Mouse (Mus musculus) left cerebral cortex, postnatal 10 days (tissue): ENCODE data around the gene Wwox. TPM values are rescaled to one million over a fixed set of nuclear protein-coding genes. Genes with fewer than 3 reads are reported as not detected.
A peak's percentile ranks its signal among the peaks of the same experiment; 100 is the strongest.
"Not testable (repeated sequence)": the region's sequence is repeated elsewhere in the genome, so short reads cannot be mapped to it uniquely, and the experiment has no call there.

Source experiments
- DNase-seq, 2 experiments: peaks; one replicate each; pipeline ENCODE4 v3.0.0; 2021 to 2022; ENCODE audit warnings: low spot score in 2 of 2, mixed read lengths in 1 of 2; ENCODE audit errors: extremely low spot score in 1 of 2
- intact Hi-C: fragments of 180-260 bp; cut with DNase I; formaldehyde crosslinking; loops from one replicate; pipeline ENCODE4 v1.15.1; 2025
- total RNA-seq, 2 experiments: library from RNA; stranded (reverse); gene quantifications; 2 replicates each; pipeline ENCODE4 v1.2.3; 2021

Wwox gene
- total RNA-seq, 2 experiments from 2014 or later: 12.5 to 13.4 TPM

DNA sequence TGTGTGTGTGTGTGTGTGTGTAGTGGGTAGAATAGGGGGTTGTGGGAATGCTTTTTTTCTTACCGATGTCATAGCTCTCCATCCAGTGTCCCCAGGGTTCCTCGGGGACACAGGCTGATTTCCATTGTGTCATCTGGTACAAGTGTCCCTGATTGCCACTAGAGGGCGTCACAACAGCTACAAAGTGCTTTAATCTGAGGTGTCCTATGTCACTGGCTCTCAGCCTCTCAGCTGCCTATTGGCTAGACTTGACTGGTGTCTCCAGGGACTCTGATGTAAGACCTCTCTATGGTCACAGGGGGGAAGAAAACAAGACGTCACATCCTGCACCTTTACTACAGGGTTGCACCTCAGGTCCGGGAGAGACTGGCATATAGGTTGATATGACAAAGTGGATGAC lies 363.7 kb downstream of the Wwox start:
- DNase-seq: no peak
- intact Hi-C loops: no loop called here

DNA sequence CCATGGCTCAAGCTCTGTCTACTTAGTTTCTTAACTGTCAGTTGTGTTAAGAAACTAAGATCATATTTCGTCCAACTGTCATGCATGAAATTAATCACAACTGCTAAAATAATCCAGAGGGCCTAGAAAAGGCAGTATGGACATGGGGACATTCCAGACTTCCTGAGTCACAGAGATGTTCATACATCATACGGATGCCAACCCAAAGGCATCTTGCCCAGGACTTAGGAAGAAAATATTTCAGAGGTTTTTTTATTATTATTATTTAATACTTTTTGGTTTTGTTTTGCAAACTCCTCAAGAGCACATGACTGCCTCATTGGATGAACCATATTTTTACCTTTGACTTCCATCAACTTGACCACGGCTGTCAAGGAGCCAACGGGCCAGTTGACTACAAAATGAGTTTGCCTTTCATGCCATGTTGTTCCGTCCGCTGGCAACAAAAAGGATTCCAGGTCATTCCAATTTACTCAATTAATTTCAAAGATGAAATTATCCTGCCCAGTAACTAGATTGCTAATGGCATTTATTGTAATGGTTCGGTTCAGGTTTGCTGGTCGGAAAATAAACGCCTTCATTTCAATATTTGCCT lies 367.5 kb downstream of the Wwox start:
- no peak for DNase-seq
- intact Hi-C loops: no loop called here

- DNase-seq: no peak
- intact Hi-C loops: no loop called here
Observed at GRCm38 (mm10) chr8:114807676-114808426, 368.4 kb downstream of the Wwox start.

GRCm38 (mm10) chr8:114810470-114810869 lies 371.0 kb downstream of the Wwox start:
- DNase-seq: no peak
- intact Hi-C loops: no loop called here

DNA sequence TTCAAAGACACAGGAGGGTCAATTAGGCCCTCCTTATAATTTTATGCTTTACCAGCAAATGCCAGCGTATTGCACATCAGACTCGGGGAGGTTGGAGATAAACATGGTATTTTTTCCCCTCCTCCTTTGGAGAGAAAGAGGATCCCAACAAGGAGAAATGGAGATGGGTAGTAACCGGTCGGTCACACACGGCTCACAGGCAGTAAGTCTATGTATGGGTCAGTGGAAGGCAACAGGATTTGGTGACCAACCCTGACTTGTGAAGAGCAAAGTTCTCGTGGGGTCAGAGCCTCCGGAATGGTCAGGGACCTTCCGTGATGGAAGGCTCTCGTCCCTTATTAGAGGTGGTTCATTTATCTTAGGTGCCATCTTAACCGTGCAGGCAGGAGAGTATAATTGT lies 374.4 kb downstream of the Wwox start:
- intact Hi-C loops: no loop called here

GRCm38 (mm10) chr8:114814769-114815736 lies 375.6 kb downstream of the Wwox start:
- no peak for DNase-seq
- intact Hi-C loops: no loop called here

More for the DNA sequence above, 374.4 kb downstream of the Wwox start:
- DNase-seq: no peak

DNA sequence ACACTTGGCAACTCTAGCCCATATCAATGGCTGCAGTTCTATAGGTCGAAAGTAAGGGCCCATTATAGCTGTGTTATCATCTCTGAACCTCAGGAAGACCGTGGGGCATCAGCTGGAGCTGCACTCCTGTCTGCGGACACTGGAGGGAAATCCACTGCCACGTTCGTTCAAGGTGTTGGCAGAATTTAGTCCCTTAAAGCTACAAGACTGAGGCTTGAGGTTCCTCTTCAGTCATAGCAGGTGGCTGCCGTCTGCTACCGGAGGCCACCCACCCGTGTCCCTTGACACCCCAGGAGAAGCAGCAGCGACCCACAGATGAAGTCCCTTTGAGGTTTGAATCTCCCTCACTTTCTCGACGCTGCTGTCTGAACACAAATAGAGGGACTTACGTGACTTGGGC lies 376.9 kb downstream of the Wwox start:
- DNase-seq: no peak
- intact Hi-C loops: no loop called here

DNA sequence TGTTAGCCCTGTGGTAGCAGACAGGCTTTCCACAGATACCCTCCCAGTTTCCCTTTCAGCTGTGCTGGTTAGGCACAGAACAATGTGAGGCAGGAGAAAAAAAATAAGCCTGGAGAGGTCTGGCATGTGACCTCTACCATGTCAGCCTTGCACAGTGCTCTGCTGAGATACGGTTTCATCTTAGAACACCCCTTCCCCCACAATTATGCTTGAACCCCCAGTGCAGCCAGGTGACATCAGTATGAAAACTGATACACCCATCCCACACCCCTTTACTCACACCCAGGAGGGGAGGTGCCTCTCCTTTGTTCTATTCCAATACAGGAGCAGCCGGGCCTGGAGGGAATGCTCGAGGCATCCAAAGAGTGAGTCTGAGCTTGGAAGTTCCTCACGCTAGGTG lies 377.5 kb downstream of the Wwox start:
- intact Hi-C loops: no loop called here
- no peak for DNase-seq

DNA sequence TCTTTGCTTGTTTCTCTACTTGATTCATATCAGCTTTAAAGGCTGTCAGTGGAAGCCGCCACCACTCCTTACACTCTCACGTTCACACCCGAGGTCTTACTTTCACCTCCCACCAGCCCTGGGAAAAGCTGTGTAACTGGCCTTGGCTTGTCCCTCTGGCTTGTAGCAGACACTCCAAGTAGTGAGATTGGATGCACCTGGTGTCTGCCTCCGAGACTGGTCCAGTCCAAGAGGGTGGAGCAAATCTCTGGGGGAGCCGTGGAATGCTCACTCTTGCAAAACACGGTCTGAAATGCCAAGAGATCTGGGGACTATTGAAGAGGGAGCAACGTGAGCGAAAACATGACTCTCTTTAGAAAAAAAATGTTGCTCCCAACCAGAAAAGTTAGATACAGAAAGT lies 382.1 kb downstream of the Wwox start:
- no peak for DNase-seq
- intact Hi-C loops: no loop called here

GRCm38 (mm10) chr8:114825460-114825859 lies 386.0 kb downstream of the Wwox start:
- no peak for DNase-seq
- intact Hi-C loops: no loop called here

- DNase-seq: peak in 1 of 2 experiments; percentile 29
- intact Hi-C loops: no loop called here
Observed at GRCm38 (mm10) chr8:114826991-114827390, 387.5 kb downstream of the Wwox start.

- intact Hi-C loops, DNase-seq: not testable (repeated sequence)
Observed at GRCm38 (mm10) chr8:114827810-114828209, 388.4 kb downstream of the Wwox start.

DNA sequence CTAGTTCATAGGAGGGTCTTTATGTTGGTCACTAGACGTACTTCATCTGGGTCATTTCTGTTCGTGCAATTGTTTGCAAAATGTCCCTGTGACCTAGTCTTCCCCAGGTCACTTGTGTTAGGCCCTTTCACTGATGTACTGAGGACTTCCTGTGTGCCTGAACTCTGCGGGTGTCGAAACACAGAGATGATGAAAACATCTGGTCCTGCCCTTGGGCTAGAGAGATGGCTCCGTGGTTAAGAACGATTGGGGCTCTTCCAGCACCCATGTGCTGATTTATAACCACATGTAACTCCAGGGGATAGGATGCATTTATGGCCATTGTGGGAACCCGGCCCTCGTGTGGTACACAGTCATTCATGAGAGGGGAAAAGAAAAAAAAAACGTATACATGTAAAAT lies 392.1 kb downstream of the Wwox start:
- no peak for DNase-seq
- intact Hi-C loops: no loop called here

DNA sequence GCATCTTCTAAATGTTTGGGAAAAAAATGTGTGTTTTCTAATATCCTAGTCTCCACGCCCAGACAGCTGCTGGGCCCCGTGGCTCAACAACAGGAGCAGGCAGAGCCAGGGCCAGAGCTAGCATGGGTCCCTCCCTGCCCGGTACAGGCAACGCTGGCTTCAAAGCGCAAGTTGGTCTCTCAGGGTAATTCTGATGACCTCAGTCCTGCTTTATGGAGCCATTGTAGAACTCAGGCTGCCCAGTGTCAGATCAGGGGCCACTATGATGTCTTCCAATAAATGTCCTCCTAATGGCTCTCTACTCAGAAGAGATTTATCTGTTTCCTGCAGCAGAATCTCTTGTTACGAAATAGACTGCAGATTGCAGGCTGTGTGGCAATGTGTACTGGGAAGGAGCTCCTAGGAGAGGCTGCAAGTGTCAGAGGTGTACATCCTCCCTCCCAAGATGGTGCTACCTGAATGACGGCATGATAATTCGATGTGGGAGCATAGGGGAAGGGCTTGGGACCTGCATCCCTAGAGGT lies 392.9 kb downstream of the Wwox start:
- no peak for DNase-seq
- intact Hi-C loops: no loop called here

DNA sequence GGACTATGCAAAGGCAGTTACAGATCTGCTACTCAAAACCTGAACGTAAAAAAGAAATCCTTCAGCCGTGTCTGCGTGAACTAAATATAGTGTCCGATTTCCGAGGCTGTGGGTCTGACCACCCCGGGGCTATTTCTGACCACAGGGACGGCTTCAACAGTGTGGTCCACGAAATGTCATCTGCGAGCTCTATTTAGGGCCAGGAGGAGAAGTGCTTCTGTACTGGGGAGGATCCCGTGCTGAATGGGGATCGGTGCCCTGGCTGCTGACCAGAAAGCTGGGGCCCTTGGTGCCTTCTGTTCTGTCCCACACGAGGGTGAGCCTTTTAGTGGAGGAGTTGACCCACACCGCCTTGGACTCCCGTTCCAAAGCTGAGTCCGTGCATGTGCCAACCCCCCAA lies 395.3 kb downstream of the Wwox start:
- no peak for DNase-seq
- intact Hi-C loops: no loop called here

DNA sequence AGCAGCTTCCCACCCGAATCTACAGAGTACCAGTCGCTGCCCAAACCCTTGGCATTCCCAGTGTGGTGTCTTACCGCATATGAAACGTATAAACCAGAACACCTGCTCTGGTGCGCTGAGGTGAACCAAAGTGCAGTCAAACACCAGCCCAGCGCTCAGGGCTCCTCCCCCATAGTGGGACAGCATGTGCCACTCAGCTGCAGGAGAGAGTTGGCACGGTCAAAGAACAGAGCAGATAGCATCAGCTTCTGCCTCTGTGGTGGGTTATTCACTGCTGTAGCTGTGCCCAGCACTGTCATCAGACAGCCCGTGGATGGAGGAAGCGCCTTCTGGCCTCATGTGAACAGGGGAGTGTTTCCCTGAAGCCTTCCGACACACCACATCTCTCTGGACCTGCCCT lies 400.5 kb downstream of the Wwox start:
- intact Hi-C loops: no loop called here
- no peak for DNase-seq

- no peak for DNase-seq
- intact Hi-C loops: no loop called here
Observed at GRCm38 (mm10) chr8:114847666-114848065, 408.2 kb downstream of the Wwox start.

GRCm38 (mm10) chr8:114849461-114849860 lies 410.0 kb downstream of the Wwox start:
- intact Hi-C loops: no loop called here

More at GRCm38 (mm10) chr8:114849461-114849860, 410.0 kb downstream of the Wwox start:
- no peak for DNase-seq
